Mouse (Mus musculus): Measurements from ENCODE around the gene Gm11096. TPM values are rescaled to one million over a fixed set of nuclear protein-coding genes. Genes with fewer than 3 reads are reported as not detected.
A peak's percentile ranks its signal among the peaks of the same experiment; 100 is the strongest.

The Gm11096 gene
- polyA plus RNA-seq, 1 experiment = not detected

GRCm38 (mm10) chr17:81455269-81455668, 13.7 kb downstream of the Gm11096 start:
- no peaks in the 10 kb centered on the region for H3K4me1 ChIP-seq (ENCODE audit: control insufficient read depth, insufficient read depth, insufficient read length, low read length)
- no peak overlapping the region for H3K4me3 ChIP-seq (ENCODE audit: insufficient read depth, low read depth, low read length)
- H3K27ac ChIP-seq (replicated peaks; ENCODE audit: low read depth, low read length) = no peak overlapping the region

DNA sequence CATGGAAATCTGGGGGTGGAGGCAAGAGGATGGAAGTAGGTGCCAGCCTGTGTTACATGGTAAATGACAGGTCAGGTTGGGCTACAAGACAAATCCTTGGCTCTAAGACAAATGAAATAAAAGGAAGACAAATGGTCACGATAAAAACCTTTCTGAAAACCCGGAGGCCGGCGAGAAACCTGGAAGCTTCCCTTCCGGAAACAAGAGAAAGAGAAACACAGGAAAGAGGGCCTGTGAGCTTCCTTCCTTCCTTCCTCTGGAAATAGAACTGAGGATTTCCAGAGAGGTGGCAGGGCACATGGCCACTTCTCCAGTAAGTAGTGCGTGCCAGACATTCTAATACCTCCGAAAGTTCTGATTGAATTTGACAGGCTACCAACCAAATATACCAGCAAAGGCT, 14.4 kb downstream of the Gm11096 start:
- Histone ChIP-seq H3K4me3 (ENCODE audit: insufficient read depth, low read depth, low read length) (no peak overlapping the region), H3K4me1 (ENCODE audit: control insufficient read depth, insufficient read depth, insufficient read length, low read length) (no peaks in the 10 kb centered on the region), H3K27ac (replicated peaks; ENCODE audit: low read depth, low read length) (no peak overlapping the region)

DNA sequence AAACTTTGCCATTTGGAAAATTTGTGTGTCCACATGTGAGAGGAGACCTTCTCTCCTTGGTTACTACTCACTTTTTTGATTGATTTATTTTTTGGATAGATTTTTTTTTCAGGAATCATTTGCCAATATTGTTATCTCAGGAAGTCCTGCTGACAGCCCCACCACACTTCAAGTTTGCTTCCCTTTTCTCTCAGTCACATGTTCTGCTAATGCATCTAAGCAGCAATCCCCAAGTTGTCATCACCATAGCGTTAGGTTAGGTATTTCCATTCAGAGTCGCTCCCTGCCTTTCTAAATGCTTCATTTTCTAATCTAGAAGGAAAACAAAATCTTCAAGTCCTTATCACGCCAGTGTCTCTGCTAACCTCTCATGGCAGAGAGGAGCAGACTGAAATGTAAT, 17.8 kb downstream of the Gm11096 start:
- Histone ChIP-seq H3K4me1 (ENCODE audit: control insufficient read depth, insufficient read depth, insufficient read length, low read length) (no peaks in the 10 kb centered on the region), H3K27ac (replicated peaks; ENCODE audit: low read depth, low read length) (no peak overlapping the region), H3K4me3 (ENCODE audit: insufficient read depth, low read depth, low read length) (no peak overlapping the region)

DNA sequence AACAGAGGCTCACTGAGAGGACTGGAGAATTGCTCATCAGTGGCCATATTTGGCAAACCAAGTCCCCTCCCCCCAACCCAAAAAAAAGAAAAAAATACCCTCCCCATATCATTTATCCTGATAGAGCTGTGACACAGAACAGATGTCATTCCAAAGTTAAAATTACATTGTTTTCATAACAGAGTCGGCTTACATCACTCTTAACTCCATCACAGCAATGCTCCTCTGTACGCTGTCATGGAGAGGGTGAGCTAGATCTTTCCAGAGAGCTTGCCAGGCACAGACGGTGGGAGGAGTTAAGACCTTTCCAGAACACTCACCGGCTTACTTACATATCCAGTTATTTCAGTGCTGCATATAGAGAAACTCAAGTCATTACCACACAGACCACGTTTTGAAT, 27.4 kb downstream of the Gm11096 start:
- Histone ChIP-seq H3K27ac (replicated peaks; ENCODE audit: low read depth, low read length) (no peak overlapping the region), H3K4me1 (ENCODE audit: control insufficient read depth, insufficient read depth, insufficient read length, low read length) (no peaks in the 10 kb centered on the region), H3K4me3 (ENCODE audit: insufficient read depth, low read depth, low read length) (no peak overlapping the region)

DNA sequence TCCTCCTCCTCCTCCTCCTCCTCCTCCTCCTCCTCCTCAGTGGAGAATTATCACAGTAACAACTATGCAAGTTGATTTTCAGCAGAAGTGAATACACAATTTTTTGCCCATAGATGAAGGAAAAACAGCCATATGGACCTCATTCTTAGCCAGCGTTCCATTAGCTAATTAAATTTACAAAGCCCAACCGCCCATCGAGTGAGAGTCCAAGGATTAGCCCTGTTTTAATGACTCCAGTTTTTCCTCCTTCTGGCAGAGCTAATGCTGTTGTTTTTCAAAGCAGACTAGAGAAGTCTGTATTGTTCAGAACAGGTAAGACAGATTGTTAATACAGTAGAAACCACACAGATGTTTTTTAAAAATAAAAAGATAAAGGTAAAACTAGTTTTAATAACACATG, 31.8 kb downstream of the Gm11096 start:
- no peak overlapping the region for H3K4me3 ChIP-seq (ENCODE audit: insufficient read depth, low read depth, low read length)
- no peaks in the 10 kb centered on the region for H3K4me1 ChIP-seq (ENCODE audit: control insufficient read depth, insufficient read depth, insufficient read length, low read length)
- H3K27ac ChIP-seq (replicated peaks; ENCODE audit: low read depth, low read length) = no peak overlapping the region

- no peak overlapping the region for H3K4me3 ChIP-seq (ENCODE audit: insufficient read depth, low read depth, low read length)
- no peaks in the 10 kb centered on the region; the same call in 1 of the 2 replicates for H3K4me1 ChIP-seq (ENCODE audit: control insufficient read depth, insufficient read depth, insufficient read length, low read length)
- no peak overlapping the region for H3K27ac ChIP-seq (replicated peaks; ENCODE audit: low read depth, low read length)
These were observed 35.9 kb downstream of the Gm11096 start for GRCm38 (mm10) chr17:81477420-81477819.

- Histone ChIP-seq H3K4me3 (ENCODE audit: insufficient read depth, low read depth, low read length) (no peak overlapping the region), H3K4me1 (ENCODE audit: control insufficient read depth, insufficient read depth, insufficient read length, low read length) (no peaks in the 10 kb centered on the region; the same call in 1 of the 2 replicates), H3K27ac (replicated peaks; ENCODE audit: low read depth, low read length) (no peak overlapping the region)
These were observed 38.2 kb downstream of the Gm11096 start for GRCm38 (mm10) chr17:81479807-81480206.

DNA sequence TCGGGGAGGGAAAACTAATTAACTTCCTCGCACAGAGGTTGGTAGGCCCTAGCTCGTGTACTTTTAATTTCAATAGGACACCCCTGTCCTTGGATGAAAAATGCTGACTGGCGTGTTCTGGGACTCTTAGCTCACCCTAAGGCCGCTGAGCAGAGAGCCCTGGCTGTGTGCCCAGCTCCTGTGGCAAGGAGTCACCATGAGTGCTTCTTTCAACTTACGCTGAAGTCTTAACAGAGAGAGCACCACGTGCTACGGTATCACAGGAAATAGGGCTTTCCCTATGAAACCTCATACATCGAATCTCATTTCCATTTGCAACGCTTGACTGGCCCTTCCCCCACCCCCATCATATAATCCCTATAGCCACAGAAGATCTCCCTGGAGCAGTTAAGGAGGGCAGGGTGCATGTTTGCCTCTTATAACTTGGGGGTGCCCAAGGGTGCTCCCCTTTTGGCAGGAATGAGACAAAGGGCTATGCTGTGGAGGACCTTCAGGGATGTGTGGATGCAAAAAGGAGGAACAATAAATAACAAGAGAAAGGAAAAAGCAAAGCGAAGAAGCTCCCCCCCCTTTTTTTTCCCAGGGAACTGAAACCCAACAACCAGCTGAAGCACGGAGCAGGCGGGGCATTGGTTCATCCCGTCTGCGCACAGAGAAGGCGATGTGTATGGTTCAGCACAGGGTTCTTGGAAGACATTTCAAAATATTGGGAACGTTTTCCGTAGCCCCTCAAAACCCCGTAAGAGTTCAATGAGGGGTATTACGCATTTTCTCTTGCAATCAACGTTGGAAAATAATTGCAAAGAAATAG, 39.0 kb downstream of the Gm11096 start:
- Histone ChIP-seq H3K4me1 (ENCODE audit: control insufficient read depth, insufficient read depth, insufficient read length, low read length) (no peaks in the 10 kb centered on the region; the same call in 1 of the 2 replicates), H3K4me3 (ENCODE audit: insufficient read depth, low read depth, low read length) (no peak overlapping the region), H3K27ac (replicated peaks; ENCODE audit: low read depth, low read length) (peak overlapping the region; percentile 2; the same call in 1 of the 2 replicates)

GRCm38 (mm10) chr17:81481843-81482490, 40.4 kb downstream of the Gm11096 start:
- peak overlapping the region; percentile 82 for H3K27ac ChIP-seq (replicated peaks; ENCODE audit: low read depth, low read length)
- H3K4me1 ChIP-seq (ENCODE audit: control insufficient read depth, insufficient read depth, insufficient read length, low read length) = no peaks in the 10 kb centered on the region; the same call in 1 of the 2 replicates
- no peak overlapping the region for H3K4me3 ChIP-seq (ENCODE audit: insufficient read depth, low read depth, low read length)

DNA sequence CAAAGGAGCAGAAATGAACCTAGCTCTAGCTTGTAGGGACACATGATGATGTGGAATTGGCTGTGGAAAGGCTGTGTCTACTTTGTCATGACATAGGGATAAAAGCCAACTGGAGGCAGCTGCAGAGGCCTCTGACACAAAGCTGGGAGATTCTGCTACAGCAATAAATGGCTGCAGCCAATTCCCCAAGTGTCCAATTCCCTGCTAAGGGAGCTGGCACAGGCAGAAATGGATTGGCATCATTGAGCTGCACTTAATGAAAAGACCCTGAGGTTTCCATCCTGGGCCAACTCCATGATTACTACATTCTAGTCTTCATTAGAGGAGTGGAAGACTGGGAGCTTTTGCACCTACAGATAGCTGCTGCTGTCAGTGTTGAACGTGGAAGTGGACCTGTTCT, 44.8 kb downstream of the Gm11096 start:
- H3K4me3 ChIP-seq (ENCODE audit: insufficient read depth, low read depth, low read length) = no peak overlapping the region
- no peak overlapping the region for H3K27ac ChIP-seq (replicated peaks; ENCODE audit: low read depth, low read length)
- no peaks in the 10 kb centered on the region; the same call in 1 of the 2 replicates for H3K4me1 ChIP-seq (ENCODE audit: control insufficient read depth, insufficient read depth, insufficient read length, low read length)
